Mouse (Mus musculus): ENCODE measurements around the gene Pde11a. TPM values are rescaled to one million over a fixed set of nuclear protein-coding genes. Genes with fewer than 3 reads are reported as not detected.

Gene Pde11a
- polyA plus RNA-seq, 3 experiments from 2014 or later = 3.0 to 13.9 (median 10.6) TPM

DNA sequence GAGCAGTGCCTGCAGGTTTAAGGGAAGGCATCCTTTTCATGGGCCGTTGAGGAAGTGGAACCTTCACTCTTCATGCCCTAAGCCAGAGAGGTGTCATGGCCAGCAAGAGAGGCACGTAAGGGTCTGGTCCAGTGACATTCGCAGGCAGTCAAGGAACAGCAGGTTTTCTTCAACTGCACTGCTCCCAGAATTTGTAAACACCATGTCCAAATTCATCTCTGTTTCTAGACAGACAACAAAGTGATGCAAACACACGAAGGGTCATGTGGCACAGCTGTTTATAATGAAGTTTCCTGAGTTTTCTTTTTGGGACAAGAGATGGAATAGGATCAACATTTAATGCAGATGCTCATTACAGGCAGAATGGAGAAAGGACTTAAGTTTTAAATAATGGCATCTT is 249.7 kb downstream of the Pde11a start:
- ATAC-seq = no peak

DNA sequence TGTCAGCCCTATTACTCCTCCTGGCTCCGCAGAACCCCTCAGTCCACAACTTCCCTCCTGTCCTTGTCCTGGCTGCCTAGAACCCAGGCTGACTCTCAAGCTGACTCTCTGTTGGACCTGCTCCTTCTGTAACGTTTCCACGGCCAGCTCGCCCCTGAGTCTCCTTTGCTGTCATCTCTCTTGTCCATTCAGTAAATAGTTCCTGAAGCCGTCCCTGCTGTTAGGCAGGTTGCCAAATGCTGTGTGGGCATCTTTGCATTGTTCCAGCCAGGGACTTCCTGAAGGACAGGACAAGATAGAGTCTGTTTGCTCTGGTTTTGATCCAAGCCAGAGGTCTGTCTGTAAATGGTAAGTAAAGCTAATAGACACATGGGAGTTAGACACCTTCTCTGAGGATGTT is 250.2 kb downstream of the Pde11a start:
- ATAC-seq = no peak

DNA sequence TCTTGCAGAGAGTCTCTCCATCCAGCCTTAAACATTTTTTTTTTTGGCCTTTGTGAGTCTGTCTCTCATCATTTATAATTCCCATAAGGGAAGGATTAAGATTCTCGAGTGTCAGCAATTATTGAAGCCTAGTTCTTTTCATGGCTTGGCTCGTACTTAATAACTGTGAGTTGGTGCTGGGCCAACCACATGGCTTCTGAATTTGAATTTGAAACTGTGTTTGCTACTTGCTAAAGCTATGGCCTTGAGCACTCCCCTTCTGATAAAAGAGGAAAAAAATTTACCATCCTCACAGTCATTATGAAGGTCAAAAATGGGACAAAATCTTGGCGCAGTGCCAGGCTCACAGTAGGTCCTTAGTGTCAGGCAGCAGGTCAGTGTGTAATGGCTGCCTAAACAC is 251.4 kb downstream of the Pde11a start:
- ATAC-seq = no peak

DNA sequence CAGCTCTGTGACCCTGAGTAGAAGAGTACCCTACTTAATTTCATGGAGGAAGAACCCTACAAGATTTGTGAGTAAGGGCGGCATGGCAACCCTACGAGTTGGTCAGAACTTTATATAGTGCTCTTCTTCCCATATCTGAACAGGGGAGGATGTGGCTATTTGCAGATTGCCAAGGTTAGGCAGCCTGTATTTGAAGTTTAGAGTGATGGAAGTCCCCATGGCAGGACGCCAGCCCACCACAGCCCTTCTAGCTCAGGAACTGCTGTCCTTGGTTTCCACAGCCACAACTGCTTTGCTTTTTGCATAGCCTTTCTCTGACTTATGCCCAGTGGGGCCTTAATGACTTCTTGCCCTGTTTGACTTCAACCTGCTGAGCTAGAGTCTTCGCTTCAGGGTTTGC is 253.6 kb downstream of the Pde11a start:
- ATAC-seq = peak; percentile 58

DNA sequence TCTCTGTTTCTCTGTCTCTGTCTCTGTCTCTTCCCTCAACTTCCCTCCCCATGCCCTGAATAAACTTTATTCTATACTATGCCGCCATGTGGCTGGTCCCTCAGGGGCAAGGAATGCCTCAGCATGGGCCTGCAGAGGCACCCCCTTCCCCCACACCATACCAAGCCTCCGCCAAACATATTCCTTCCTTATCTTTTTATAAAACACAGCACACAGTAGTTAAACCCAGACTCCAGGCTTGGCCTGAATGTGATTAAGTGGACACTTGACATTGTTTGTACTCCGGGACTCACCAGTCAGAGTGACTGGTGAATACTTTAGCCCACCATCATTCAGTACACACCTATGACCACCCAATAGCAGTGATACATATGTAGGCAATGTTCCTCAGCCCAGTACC is 254.7 kb downstream of the Pde11a start:
- ATAC-seq = no peak

DNA sequence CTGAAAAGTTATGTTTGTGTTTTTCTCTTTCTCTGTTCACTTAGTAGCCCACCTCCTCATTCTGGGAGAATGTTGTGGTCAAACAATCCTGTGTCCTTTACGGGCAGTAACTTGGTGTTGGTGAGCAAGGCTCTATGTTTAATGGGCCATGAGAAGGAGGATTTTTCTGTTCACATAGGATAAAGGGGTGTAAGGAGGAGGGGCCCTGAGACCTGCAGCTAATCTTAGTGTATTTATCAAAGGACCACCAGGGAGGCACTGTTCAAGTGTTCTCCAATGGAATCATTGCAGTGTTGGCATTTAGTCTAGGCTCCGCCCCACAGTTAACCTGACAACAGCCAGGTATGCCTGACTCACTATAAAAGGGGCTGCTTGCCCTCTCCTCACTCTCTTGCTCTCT is 255.2 kb downstream of the Pde11a start:
- ATAC-seq = no peak

DNA sequence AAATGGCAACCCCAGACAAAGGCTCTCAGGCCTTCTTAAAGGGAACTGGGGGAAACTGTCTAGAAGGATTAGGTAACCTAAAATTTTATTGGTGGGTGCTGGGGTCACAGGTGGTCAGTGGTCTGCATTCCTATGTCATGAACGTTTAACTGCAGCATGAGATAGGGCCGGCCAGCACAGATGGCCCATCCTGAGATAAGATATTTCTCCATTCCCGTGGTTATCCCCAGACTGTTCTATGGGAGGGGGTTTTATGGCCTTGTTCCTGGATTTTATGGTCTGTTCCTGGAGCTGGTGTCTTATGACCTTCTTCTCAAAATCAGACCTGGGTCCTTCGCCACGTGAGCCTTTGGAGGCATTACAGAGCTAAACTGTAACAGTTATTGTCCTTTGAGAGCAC is 256.6 kb downstream of the Pde11a start:
- ATAC-seq = no peak

DNA sequence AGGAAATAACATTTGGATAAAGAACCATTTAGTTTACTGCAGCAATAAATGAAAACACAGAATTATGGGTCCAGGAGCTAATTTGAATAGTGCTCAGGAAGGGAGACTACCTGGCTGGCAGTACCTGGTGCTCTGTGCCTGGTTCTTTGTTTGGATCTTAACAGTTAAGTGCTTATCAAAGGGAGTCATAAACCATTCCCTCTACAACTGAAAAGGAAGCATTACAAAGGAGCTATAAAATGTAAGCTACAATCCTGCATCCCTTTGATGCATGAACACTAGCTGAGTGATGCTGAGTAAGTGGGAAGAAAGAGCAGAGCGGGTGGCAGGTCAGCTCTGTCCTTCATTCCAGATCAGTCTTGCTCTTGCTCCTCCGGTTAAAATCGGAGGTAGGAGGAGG is 258.0 kb downstream of the Pde11a start:
- ATAC-seq = no peak

DNA sequence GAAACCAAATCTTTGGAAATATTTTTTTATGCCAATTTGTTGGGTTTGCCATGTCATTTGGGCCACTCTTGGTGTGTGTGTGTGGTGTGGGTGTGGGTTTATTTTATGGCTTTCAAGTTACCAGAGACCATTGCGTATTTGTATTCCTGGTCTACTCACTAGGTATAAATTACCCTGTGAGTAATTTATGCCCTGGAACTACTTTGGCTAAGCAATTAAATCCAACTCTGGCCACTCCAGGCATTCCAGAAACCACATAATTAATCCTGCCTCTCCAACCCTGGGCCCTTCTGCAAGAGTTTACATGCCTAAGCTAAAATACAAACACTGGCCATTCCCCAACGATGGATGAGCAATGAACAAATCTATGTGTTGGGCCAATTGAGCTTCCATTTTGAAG is 261.7 kb downstream of the Pde11a start:
- ATAC-seq = no peak

DNA sequence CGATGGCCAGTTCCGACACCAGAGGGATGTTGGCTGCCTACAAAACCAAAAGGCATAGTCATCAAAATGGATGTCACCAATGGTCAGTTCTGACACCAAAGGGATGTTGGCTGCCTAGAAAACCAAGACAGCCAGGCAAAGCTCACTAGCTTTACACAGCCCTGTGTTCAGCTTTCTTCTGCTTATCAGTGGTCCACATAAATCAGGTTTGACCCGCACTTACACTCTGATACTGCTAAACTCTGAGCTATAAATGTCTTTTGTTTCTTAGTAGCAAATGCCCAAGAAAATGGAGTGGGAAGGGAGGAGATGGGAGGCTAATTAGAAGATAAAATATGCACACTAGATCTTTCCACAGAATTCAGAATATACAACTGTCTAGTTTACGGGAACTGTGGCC is 262.5 kb downstream of the Pde11a start:
- ATAC-seq = no peak

DNA sequence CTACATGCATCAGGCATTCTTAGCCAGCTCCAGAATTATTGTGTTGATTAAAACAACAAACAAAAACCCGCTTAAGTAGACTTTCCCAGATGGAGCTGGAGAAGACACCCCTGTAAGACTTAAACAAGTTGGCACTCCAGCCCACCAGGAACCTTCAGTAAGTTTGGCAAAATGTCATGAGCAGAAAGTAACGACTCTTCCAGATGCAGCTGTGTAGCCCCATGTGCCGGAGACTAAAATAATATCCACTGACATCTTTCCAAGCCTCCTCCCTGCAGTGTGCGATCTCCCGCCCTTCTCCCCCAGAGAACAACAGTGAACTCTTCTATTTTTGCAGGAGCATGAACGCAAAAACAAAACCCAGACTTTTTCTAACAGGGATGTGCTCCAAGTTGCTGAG is 265.5 kb downstream of the Pde11a start:
- no peak for ATAC-seq

DNA sequence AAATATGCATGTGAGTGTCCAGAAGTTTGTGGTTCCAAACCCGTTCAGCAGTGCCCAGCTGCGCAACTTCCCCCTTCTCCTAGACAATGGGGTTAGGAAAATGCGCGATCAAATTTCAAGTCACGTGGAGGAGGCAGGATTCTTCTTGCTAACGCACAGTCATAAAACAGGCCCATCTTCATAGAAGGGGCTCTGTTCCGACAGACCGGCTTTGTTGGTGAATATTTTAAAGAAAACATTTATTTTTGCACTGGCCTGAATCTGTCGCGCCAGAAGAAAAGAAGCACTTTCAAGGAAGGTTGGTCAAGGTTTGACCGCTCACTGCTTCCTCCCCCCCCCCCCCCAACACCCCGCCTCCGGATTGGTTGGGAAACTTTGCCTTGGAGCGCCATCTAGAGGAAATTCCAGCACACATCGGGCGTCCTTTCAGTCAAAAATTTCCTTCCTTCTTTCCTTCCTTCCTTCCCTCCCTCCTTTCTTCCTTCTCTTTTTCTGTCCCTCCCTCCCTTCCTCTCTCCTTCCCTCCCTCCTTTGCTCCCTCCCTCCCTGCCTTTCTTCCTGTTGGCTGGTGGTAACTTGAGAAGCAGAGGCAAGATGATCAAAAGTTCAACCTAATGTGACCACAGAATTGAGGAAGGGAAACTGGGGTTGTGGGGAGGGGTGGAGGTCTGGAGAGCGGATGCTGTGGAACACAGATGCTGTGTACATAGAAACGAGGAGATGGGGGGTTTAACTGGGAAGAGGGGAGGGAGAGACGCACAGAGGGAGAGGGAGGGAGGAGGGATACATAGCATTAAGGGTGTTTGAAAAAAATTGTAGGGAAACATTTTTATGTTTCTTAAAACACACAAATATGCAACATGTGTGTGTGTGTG is 267.9 kb downstream of the Pde11a start:
- no peak for ATAC-seq

DNA sequence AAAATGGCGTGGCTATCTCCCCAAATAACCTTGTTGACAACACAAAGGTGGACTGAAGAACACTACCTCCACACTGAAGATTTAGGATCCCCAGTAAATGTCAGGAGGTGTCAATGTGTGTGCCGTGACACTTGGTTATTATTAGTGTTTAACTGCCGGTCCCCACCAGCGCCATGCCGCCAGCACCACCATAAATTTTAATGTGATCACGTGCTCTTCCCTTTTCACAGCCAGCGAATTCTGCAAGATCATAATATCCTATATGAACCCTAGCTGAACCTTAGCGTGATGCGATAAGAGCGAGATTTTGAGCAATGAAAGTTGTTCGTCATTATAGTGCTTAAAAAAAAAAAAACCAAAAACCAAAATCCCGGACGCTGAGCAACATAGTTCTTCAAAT is 269.3 kb downstream of the Pde11a start:
- no peak for ATAC-seq

DNA sequence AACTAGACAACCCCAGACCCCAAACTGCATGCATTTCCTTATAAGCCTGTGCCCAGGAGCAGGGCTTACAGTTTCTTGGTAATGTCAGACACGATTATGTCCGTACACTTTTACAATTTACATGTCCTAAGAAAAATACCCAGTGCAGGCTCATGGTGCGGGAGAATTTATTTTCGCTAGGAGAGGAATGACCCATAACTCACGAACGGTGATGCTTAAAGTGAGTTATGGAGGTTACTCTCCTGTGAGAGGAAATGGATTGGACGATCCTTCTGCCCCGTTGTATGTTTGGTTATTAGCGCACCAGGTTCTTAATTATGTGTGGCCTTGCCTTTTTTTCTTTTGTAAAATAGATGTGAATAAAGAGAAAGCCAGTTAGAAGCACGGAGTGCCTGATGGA is 270.4 kb downstream of the Pde11a start:
- no peak for ATAC-seq

DNA sequence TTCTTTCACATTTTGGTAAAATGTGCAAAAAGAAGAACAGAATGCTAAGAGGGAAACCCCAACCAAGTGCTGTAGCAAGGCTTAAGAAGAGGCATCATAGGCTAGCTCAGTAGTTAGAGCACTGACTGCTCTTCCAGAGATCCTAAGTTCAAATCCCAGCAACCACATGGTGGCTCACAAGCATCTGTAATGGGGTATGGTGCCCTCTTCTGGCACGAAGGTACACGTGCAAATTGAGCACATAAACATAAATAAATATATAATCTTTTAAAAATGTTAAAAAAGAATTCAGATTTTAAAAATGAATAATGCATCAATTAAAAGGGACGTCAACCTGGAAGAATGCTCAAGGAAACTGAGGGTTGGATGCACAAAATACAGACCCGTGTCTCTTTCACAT is 271.4 kb downstream of the Pde11a start:
- no peak for ATAC-seq

DNA sequence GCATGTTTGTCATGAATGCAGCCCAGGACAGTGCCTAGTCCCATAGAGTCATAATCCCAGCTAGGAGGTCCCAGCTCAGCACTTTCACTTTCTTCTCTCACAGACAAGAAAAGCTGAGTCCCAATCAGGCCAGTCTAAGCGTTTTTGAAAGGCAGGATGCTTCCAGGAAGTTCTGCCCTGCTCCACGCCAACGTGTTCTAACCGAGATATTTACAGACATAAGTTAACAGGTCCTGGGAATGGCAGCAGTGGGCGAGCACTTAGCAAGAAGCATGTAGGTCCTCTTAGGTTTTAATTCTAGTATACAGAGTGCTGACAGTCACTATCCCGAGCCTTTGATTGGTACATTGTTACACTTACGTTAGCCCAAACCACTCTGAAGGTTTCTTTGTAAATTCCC is 273.3 kb downstream of the Pde11a start:
- ATAC-seq = no peak

DNA sequence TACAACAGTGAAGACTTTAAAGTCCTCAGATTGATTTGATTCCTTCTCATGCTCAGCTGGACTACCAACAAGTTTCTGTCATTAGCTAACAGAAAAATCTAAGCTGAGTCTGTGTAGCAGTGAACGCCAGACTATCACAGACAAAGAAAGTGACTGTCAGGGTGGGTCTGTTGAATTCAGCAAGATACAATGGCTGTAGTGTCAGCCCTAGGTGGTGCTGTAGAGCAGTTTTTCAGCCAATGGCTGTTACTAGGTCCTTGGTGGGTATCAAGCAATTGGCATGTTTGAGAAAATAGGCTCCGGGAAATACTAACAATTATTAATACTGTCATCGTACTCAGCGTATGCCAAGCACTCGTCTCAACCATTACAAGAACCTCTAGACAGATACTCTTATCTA is 274.5 kb downstream of the Pde11a start:
- ATAC-seq = peak; percentile 35

DNA sequence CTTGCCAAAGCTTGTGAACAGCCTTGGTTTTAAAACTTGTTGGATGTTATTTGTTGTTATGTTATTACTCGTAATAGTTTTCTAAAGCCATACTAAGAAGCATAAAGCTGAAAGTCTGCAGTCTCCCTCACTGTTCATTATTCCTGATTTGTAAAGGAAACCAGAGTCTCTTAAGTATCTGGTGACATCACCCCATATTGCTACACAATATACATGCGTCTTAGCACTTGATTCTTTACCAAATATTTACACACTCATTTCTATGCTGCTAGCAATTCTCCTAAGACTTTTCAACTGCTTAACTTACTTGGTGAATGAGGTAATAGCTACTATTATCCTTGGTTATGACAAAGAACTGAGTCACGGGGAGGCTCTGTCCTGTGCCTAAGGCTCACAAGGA is 278.4 kb downstream of the Pde11a start:
- no peak for ATAC-seq

DNA sequence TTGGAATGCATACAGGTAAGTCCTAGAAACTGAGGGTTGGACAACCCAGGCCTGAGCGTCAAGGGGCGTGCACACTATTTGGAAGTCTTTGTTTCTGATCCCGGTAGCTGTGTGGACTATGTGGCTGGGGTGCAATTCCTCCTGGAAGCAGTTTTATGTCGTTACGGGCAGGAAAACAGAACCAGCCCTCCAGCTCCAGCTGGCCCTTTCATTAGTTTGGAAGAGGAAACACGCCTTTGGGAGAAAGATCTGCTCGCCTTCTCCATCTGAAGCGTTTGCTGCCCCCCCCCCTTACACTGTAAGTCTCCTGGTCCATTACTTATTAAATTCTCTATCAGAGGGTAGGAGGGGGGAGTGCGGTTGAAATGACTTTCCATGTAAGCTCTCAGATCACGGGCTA is 279.0 kb downstream of the Pde11a start:
- ATAC-seq = no peak

DNA sequence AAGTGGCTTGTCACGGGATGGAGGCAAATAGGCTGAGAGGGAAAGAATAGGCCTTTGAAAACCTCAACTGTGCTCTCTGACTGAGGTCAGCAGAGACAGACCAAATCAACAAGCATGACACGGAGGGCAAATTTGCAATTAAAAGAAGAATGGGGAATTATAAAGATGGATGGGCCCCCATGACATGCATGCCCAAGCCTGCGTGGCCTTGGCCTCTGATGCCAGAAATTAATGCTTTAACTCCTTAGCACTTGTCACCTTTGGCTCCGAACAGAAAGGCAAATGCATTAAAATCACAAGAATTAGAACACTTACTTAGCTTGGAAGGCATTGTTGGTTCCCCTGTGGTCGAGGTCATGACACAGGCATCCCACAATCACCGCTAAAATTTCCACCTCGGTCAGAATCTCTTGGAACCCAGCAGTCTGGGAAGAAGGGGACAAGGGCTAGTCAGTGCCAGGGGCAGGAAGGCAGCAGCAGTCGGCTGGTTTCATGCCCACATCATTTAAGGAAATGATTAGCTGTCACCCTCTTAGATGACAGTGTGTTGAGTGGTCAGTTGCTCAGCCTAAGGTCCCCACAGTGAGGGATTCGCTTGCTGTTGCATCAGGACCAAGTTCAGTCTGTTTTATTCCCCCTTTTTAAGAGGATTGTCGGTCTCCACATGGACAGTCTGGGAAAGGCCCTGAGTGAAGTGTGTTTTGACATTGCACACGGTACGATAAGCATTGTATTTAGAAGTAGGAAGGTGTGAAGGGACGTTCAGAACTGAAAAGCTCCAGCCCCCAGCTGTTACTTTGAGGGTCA is 279.7 kb downstream of the Pde11a start:
- ATAC-seq = no peak

DNA sequence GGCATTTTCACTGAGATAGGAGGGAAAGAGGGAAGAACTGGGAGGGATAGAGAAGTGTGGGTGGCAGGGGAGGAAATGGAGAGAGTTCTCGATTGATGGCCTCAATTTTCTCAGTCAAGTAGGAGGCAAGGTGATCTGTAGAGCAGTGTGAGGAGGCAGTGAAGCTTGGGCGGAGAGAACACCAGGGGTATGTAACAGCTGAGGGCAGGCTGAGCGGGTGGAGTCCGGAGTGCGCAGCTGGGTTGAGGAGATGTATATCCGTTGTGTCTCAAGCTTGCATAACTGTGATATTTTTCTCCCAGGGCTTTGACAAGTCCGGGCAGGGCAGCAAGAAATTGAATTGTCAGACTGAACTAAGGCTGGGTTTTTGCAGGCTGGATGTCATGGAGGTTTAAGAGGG is 281.0 kb downstream of the Pde11a start:
- no peak for ATAC-seq

DNA sequence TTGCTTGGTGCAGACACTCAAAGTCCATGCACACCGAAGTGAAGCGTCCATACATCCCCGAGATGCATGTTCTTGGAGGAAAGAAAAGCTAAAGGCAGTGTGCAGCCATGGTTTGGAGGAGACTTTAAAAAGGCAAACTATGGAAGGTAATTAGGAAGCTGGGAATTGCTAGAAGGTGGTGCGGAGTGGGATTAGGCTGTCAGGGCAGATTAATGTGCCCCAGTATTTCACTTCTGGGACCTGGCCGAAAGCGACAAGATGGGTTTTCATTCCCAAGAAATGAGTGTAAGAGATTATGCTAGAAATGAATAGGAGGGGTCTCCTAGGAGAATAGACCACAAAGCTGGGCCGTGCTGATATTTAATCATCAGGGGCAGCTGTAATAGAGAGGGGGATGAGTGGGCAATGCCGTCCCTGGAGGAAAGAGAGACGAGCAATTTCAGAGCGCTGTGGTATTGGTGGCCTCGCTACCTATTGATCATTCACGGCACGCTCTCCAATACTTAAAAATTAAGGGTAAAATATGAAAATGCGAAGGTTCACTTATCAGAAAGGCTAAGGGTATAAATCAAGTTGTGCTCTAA is 284.7 kb downstream of the Pde11a start:
- no peak for ATAC-seq

DNA sequence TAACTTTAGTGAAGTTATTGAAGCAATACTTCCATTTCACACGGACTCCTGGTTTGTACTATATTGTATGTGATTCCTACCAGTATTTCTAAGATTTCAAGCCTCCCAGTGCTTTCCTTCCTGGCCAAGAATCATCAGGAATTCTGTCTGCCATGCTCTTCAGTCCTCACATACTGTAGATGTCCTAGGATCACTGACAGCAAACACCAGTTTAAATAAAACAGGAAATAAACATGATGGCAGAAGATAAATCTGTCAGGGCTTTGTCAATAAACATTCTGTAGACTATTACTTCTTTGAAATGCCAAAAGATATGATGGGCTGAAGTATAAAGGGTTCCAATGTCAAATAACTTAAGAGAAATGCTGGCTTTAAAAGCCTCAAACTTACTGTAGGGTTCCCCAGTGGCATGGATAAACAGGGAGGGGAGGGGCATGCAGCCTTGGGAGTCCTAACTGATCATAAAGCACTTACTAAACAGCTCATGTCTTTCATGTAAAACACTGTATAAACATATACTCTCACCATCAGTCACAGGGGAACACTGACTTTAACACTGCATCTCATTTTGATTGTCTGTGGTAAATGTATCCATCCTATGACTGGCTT is 285.6 kb downstream of the Pde11a start:
- ATAC-seq = no peak

All from inflammation-experienced regulatory T-cells, adult 6 months (primary cell).